Mouse (Mus musculus): Measurements from ENCODE around the gene Gm49361. TPM values are rescaled to one million over a fixed set of nuclear protein-coding genes. Genes with fewer than 3 reads are reported as not detected.

Gene Gm49361
- total and polyA plus RNA-seq, 3 experiments, result not detected

GRCm38 (mm10) chr14:57707100-57707893, 38.6 kb downstream of the Gm49361 start:
- no peak for TF ChIP-seq MAFK (IDR thresholded peaks at IDR 0.05; ENCODE audit: insufficient replicate concordance, low read length)
- no peak for TF ChIP-seq E2F4 (IDR thresholded peaks at IDR 0.05; ENCODE audit: insufficient replicate concordance, low read depth, low read length)
- no peak for TF ChIP-seq EP300 (IDR thresholded peaks at IDR 0.05; ENCODE audit: low read length)
- no peak for TF ChIP-seq USF2 (conservative IDR thresholded peaks at IDR 0.05; ENCODE audit: low read depth, low read length)
- no peak for TF ChIP-seq SMC3 (IDR thresholded peaks at IDR 0.05; ENCODE audit: low read depth, low read length)
- H3K4me1 ChIP-seq (ENCODE audit: control insufficient read depth in 1 of 2, insufficient read depth in 2 of 2), result peaks cover 0 to 4% of the 10 kb centered on the region in 2 experiments; a peak in 3 of 4 replicates
- H3K9me3 ChIP-seq (replicated peaks; ENCODE audit: low read length), result no peaks in the 10 kb centered on the region
- no peak overlapping the region for H3K27ac ChIP-seq (ENCODE audit: insufficient read depth, low read depth)
- no peaks in the 10 kb centered on the region for H3K79me2 ChIP-seq (replicated peaks; ENCODE audit: control insufficient read depth, extremely low read depth, insufficient read depth, poor library complexity, severe bottlenecking)
- H3K4me2 ChIP-seq (ENCODE audit: insufficient read depth, low read depth, poor library complexity, severe bottlenecking), result no peak overlapping the region
- H3K4me3 ChIP-seq (replicated peaks in 1 of 3; ENCODE audit: low read depth in 2 of 3, low read length in 2 of 3, poor library complexity in 1 of 3), result no peak overlapping the region
- H3K27me3 ChIP-seq (replicated peaks), result no peaks in the 10 kb centered on the region
- no peak overlapping the region for H3K9ac ChIP-seq (ENCODE audit: insufficient read depth, low read depth)
- in situ Hi-C loops (cut with MboI; ENCODE audit: low pct_ligation_motif_present, low pct_unique_long_range_greater_than_20kb, low sequenced_read_pairs) (no loop called here), dilution Hi-C loops (cut with MboI; ENCODE audit: extremely low pct_ligation_motif_present, extremely low pct_unique_long_range_greater_than_20kb, low sequenced_read_pairs) (no loop called here)
- no peaks in the 10 kb centered on the region for H3K36me3 ChIP-seq (replicated peaks in 1 of 2; ENCODE audit: control insufficient read depth in 1 of 2, insufficient read depth in 1 of 2, low read length in 1 of 2)
- no peak for DNase-seq (ENCODE audit: extremely low read depth)

GRCm38 (mm10) chr14:57706760-57707099, 39.2 kb downstream of the Gm49361 start:
- no peak for TF ChIP-seq POLR2A (IDR thresholded peaks at IDR 0.05; ENCODE audit: low read depth, low read length)
- no peak for TF ChIP-seq JUND (conservative IDR thresholded peaks at IDR 0.05; ENCODE audit: low read depth, low read length)
- no peak for TF ChIP-seq MAFK (IDR thresholded peaks at IDR 0.05; ENCODE audit: insufficient replicate concordance, low read length)
- no peaks in the 10 kb centered on the region for H3K27me3 ChIP-seq (replicated peaks)
- no peaks in the 10 kb centered on the region for H3K79me2 ChIP-seq (replicated peaks; ENCODE audit: control insufficient read depth, extremely low read depth, insufficient read depth, poor library complexity, severe bottlenecking)
- no peak for DNase-seq (ENCODE audit: extremely low read depth)
- H3K9ac ChIP-seq (ENCODE audit: insufficient read depth, low read depth), result no peak overlapping the region
- in situ Hi-C loops (cut with MboI; ENCODE audit: low pct_ligation_motif_present, low pct_unique_long_range_greater_than_20kb, low sequenced_read_pairs), result no loop called here
- no peak overlapping the region for H3K4me3 ChIP-seq (replicated peaks in 1 of 3; ENCODE audit: low read depth in 2 of 3, low read length in 2 of 3, poor library complexity in 1 of 3)
- no peak overlapping the region for H3K27ac ChIP-seq (ENCODE audit: insufficient read depth, low read depth)
- H3K4me2 ChIP-seq (ENCODE audit: insufficient read depth, low read depth, poor library complexity, severe bottlenecking), result no peak overlapping the region
- no peaks in the 10 kb centered on the region for H3K36me3 ChIP-seq (replicated peaks in 1 of 2; ENCODE audit: control insufficient read depth in 1 of 2, insufficient read depth in 1 of 2, low read length in 1 of 2)
- dilution Hi-C loops (cut with MboI; ENCODE audit: extremely low pct_ligation_motif_present, extremely low pct_unique_long_range_greater_than_20kb, low sequenced_read_pairs), result no loop called here
- peaks cover 0 to 4% of the 10 kb centered on the region in 2 experiments; a peak in 3 of 4 replicates for H3K4me1 ChIP-seq (ENCODE audit: control insufficient read depth in 1 of 2, insufficient read depth in 2 of 2)
- no peaks in the 10 kb centered on the region for H3K9me3 ChIP-seq (replicated peaks; ENCODE audit: low read length)

GRCm38 (mm10) chr14:57705759-57706158, 40.1 kb downstream of the Gm49361 start:
- Histone ChIP-seq H3K36me3 (replicated peaks in 1 of 2; ENCODE audit: control insufficient read depth in 1 of 2, insufficient read depth in 1 of 2, low read length in 1 of 2) (no peaks in the 10 kb centered on the region), H3K4me2 (ENCODE audit: insufficient read depth, low read depth, poor library complexity, severe bottlenecking) (no peak overlapping the region), H3K9ac (ENCODE audit: insufficient read depth, low read depth) (no peak overlapping the region), H3K4me1 (ENCODE audit: control insufficient read depth in 1 of 2, insufficient read depth in 2 of 2) (no peaks in the 10 kb centered on the region), H3K9me3 (replicated peaks; ENCODE audit: low read length) (no peaks in the 10 kb centered on the region), H3K79me2 (replicated peaks; ENCODE audit: control insufficient read depth, extremely low read depth, insufficient read depth, poor library complexity, severe bottlenecking) (no peaks in the 10 kb centered on the region), H3K27ac (ENCODE audit: insufficient read depth, low read depth) (no peak overlapping the region), H3K4me3 (replicated peaks in 1 of 3; ENCODE audit: low read depth in 2 of 3, low read length in 2 of 3, poor library complexity in 1 of 3) (no peak overlapping the region), H3K27me3 (replicated peaks) (no peaks in the 10 kb centered on the region)
- in situ Hi-C loops (cut with MboI; ENCODE audit: low pct_ligation_motif_present, low pct_unique_long_range_greater_than_20kb, low sequenced_read_pairs) (no loop called here), dilution Hi-C loops (cut with MboI; ENCODE audit: extremely low pct_ligation_motif_present, extremely low pct_unique_long_range_greater_than_20kb, low sequenced_read_pairs) (no loop called here)
- TF ChIP-seq BHLHE40 (IDR thresholded peaks at IDR 0.05; ENCODE audit: low read depth, low read length), result no peak
- TF ChIP-seq MYC (IDR thresholded peaks at IDR 0.05; ENCODE audit: low read depth, low read length), result no peak
- no peak for TF ChIP-seq UBTF (IDR thresholded peaks at IDR 0.05; ENCODE audit: low read depth, low read length)
- TF ChIP-seq CHD1 (IDR thresholded peaks at IDR 0.05; ENCODE audit: low read depth, low read length), result no peak
- no peak for TF ChIP-seq TCF12 (IDR thresholded peaks at IDR 0.05; ENCODE audit: low read depth, low read length)
- TF ChIP-seq SIN3A (IDR thresholded peaks at IDR 0.05; ENCODE audit: low read length), result no peak
- no peak for TF ChIP-seq CHD2 (IDR thresholded peaks at IDR 0.05; ENCODE audit: low read length)
- no peak for TF ChIP-seq JUN (IDR thresholded peaks at IDR 0.05; ENCODE audit: insufficient read depth, low read depth, low read length)
- no peak for DNase-seq (ENCODE audit: extremely low read depth)
